Mouse (Mus musculus) left cerebral cortex, adult 2 months (tissue): ENCODE measurements around the gene Epb41. TPM values are rescaled to one million over a fixed set of nuclear protein-coding genes. Genes with fewer than 3 reads are reported as not detected.

Source experiments
- DNase-seq, 2 experiments: peaks; one replicate each; pipeline ENCODE4 v3.0.0; 2021 to 2022; ENCODE audit warnings: low spot score in 2 of 2, mixed read lengths in 1 of 2; ENCODE audit errors: extremely low spot score in 1 of 2
- H3K27ac ChIP-seq: fragments of 200-600 bp; 2 replicates; pipeline ENCODE4 v1.8.1; 2022
- H3K4me3 ChIP-seq: fragments of 200-600 bp; 2 replicates; pipeline ENCODE4 v1.8.1; 2022
- CTCF ChIP-seq: fragments of 200-600 bp; IDR thresholded peaks from 2 replicates; pipeline ENCODE4 v1.8.1; 2022; ENCODE audit warnings: antibody characterized with exemption, mild to moderate bottlenecking, moderate library complexity
- intact Hi-C: fragments of 180-260 bp; cut with DNase I; formaldehyde crosslinking; loops from one replicate; pipeline ENCODE4 v1.15.1; 2025
- total RNA-seq, 2 experiments: library from RNA; stranded (reverse); gene quantifications; 2 replicates each; pipeline ENCODE4 v1.2.3; 2021

Gene Epb41
- total RNA-seq, 2 experiments from 2014 or later, result 40.7 to 41.7 TPM

DNA sequence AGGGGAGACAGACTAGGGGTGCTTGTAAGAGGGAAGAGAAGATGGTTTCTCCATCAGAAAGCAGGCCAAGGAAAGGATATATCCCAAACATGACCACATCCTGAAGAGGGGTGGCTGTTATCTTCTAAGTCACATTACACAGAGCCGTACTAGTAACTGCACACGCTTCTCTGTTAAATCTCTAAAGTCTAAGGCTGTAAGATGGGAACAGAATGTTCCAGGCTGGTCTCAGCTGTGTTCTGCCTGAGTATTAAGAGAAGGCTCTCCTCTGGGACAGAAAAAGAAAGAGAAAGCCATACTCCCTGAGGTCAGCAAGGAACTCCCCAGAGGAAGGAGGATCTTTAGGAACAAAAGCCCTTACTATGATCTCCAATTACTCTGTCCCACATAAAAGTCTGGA, 36.3 kb downstream of the Epb41 start:
- intact Hi-C loops, result loop anchor here (5.0 kb wide), 1 partner anchor 38 kb away; the partner anchor contains the start of gene Epb41
- H3K27ac ChIP-seq, result no peak overlapping the region

DNA sequence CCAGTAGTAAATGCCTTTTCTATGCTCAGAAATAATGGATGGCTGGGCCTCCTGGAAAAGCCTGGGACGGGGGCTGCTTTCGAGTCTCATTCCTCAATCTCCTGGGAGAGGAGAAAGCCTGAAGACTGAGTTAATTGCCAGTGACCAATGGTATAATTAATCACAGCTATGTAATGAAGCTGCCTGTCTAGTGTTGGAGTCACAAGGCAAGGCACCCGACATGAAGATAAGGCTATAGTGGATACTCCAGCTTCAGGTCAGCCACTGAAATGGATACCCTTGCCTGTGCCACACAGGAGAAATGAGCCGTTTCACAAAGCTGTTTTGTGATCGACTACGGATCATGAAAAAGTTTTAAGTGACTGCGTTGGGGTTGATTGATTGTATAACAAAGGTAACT, 37.1 kb downstream of the Epb41 start:
- H3K27ac ChIP-seq, result no peak overlapping the region
- intact Hi-C loops, result loop anchor here (5.0 kb wide), 1 partner anchor 39 kb away; the partner anchor contains the start of gene Epb41
- TF ChIP-seq CTCF, result no peak

More for the DNA sequence above, 36.3 kb downstream of the Epb41 start:
- no peak for TF ChIP-seq CTCF
- H3K4me3 ChIP-seq, result no peak overlapping the region
- DNase-seq, result no peak

DNA sequence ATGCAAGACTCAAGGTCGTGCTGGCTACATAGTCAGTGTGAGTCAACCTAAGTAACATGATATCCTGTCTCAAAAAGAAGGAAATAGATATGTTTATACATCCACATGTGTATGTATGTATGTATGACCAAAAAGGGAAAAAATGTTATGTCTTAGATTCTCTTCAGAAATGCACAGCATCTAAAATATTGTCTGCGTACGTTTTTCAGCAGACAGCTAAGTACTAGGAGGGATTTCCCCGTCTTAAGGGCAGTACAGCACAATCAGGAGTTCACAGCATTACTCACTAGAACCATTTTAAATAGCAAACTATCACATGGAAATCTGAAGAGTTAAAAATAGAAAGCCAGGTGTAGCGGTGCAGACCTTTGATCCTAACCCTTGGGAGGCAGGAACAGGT, 38.0 kb downstream of the Epb41 start:
- TF ChIP-seq CTCF, result no peak
- DNase-seq, result no peak
- intact Hi-C loops, result loop anchor here (5.0 kb wide), 1 partner anchor 40 kb away; the partner anchor contains the start of gene Epb41
- no peak overlapping the region for H3K4me3 ChIP-seq
- H3K27ac ChIP-seq, result no peak overlapping the region

More for the DNA sequence above, 37.1 kb downstream of the Epb41 start:
- DNase-seq, result no peak
- H3K4me3 ChIP-seq, result no peak overlapping the region

- intact Hi-C loops, result no loop called here
Observed at GRCm38 (mm10) chr4:132034242-132034641, 40.9 kb downstream of the Epb41 start.

DNA sequence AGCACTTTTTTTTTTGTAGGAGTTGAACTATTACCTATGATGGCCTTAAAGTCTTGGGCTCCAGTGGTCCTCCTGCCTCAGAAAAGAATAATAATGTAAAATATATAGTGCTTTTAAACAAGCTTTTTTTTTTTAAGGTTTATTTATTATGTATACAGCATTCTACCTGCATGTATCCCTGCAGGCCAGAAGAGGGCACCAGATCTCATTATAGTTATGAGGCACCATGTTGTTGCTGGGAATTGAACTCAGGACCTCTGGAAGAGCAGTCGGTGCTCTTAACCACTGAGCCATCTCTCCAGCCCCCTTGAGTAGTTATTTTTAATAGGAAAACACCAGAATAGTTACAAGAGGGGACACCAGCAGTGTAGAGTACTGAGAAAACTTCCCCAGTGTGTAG, 41.9 kb downstream of the Epb41 start:
- no peak for DNase-seq
- intact Hi-C loops, result no loop called here
- Histone ChIP-seq H3K4me3 (no peak overlapping the region), H3K27ac (no peak overlapping the region)
- peak; percentile 59 for TF ChIP-seq CTCF

More at GRCm38 (mm10) chr4:132034242-132034641, 40.9 kb downstream of the Epb41 start:
- Histone ChIP-seq H3K27ac (no peak overlapping the region), H3K4me3 (no peak overlapping the region)
- TF ChIP-seq CTCF, result no peak
- DNase-seq, result no peak

- no peak overlapping the region for H3K4me3 ChIP-seq
- intact Hi-C loops, result no loop called here
- no peak for DNase-seq
- H3K27ac ChIP-seq, result no peak overlapping the region
- no peak for TF ChIP-seq CTCF
Observed at GRCm38 (mm10) chr4:132029851-132030741, 45.0 kb downstream of the Epb41 start.

DNA sequence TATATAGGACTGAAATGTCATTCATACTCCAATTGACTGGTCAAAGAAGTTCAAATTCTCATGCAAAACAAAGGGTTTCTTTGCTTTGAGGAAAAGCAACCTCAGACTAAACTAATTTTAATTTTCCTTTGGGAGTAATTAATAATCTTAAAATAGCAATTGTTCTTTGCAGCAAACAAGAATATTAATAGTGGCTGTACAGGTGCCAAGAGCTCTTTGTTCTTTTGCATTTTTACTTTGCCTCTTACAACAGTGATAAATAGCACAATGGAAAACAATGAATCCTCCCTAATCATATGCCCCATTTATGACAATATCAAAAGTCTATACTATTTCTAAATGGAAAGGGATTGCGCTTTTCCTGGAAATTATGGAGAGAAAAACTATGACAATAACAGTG, 47.3 kb downstream of the Epb41 start:
- intact Hi-C loops, result no loop called here
- DNase-seq, result no peak
- no peak overlapping the region for H3K4me3 ChIP-seq
- no peak overlapping the region for H3K27ac ChIP-seq
- no peak for TF ChIP-seq CTCF

DNA sequence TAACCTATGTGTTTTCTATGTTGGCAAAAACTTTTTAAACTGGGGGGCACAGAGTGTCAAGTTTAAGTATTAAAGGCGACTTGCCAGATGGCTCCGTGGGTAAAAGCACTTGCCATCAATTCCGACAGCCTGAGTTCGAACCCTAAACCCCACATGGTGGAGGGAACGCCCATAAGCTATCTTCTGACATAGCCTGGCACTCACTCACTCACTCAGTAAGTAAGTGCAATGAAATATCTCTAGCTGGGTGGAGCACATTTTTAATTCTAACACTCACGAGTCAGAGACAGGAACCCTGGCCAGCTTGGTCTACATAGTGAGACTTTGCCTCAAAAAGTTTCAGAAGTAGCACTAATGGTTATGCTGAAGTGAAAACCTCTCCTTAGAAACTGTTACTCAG, 48.0 kb downstream of the Epb41 start:
- intact Hi-C loops, result no loop called here

GRCm38 (mm10) chr4:132025738-132026527, 49.2 kb downstream of the Epb41 start:
- no peak overlapping the region for H3K4me3 ChIP-seq
- no peak for TF ChIP-seq CTCF
- intact Hi-C loops, result no loop called here
- no peak for DNase-seq
- H3K27ac ChIP-seq, result no peak overlapping the region

More for the DNA sequence above, 48.0 kb downstream of the Epb41 start:
- Histone ChIP-seq H3K4me3 (no peak overlapping the region), H3K27ac (no peak overlapping the region)
- no peak for TF ChIP-seq CTCF
- DNase-seq, result no peak

- no peak for TF ChIP-seq CTCF
- Histone ChIP-seq H3K4me3 (no peak overlapping the region), H3K27ac (no peak overlapping the region)
- intact Hi-C loops, result no loop called here
- DNase-seq, result no peak
Observed at GRCm38 (mm10) chr4:132025264-132025663, 49.9 kb downstream of the Epb41 start.

GRCm38 (mm10) chr4:132023816-132024215, 51.3 kb downstream of the Epb41 start:
- TF ChIP-seq CTCF, result no peak
- DNase-seq, result no peak
- Histone ChIP-seq H3K4me3 (no peak overlapping the region), H3K27ac (no peak overlapping the region)
- intact Hi-C loops, result no loop called here

- no peak overlapping the region for H3K4me3 ChIP-seq
- no peak for DNase-seq
- H3K27ac ChIP-seq, result no peak overlapping the region
- TF ChIP-seq CTCF, result peak; percentile 27
- intact Hi-C loops, result no loop called here
Observed at GRCm38 (mm10) chr4:132022639-132023038, 52.5 kb downstream of the Epb41 start.
